Mouse (Mus musculus) CH12.LX (cell line): ENCODE results near the gene Syt1. TPM values are rescaled to one million over a fixed set of nuclear protein-coding genes. Genes with fewer than 3 reads are reported as not detected.

Experiments
- DNase-seq: peaks from one replicate; pipeline ENCODE4 v3.0.0-alpha.2; 2013; ENCODE audit errors: extremely low read depth
- H3K27ac ChIP-seq: 2 replicates; pipeline ENCODE4 v1.5.1; 2012; ENCODE audit warnings: low read depth, mild to moderate bottlenecking, control low read depth, moderate library complexity; ENCODE audit not compliant: insufficient read depth
- H3K27me3 ChIP-seq: replicated peaks from 2 replicates; pipeline ENCODE3; 2012; ENCODE audit warnings: inconsistent platforms
- H3K36me3 ChIP-seq, 2 experiments: replicated peaks in 1 of 2; 2 replicates each; pipeline versions ENCODE3 to v1.6.1; 2012; ENCODE audit warnings: inconsistent platforms in 1 of 2, low read length in 1 of 2, mild to moderate bottlenecking in 1 of 2, mixed read lengths in 1 of 2, moderate library complexity in 1 of 2; ENCODE audit not compliant: control insufficient read depth in 1 of 2, insufficient read depth in 1 of 2
- H3K4me1 ChIP-seq, 2 experiments: 2 replicates each; pipeline ENCODE4 v1.6.1; 2012; ENCODE audit warnings: inconsistent platforms in 1 of 2, moderate library complexity in 1 of 2; ENCODE audit not compliant: insufficient read depth in 2 of 2, control insufficient read depth in 1 of 2
- H3K4me2 ChIP-seq: 2 replicates; pipeline ENCODE4 v1.6.1; 2012; ENCODE audit warnings: low read depth, mild to moderate bottlenecking, control low read depth; ENCODE audit not compliant: poor library complexity, insufficient read depth, severe bottlenecking
- H3K4me3 ChIP-seq, 3 experiments: fragments of 150-350 bp in 1 of 3; sonication (generic) in 1 of 3; replicated peaks in 1 of 3; 2 replicates each; pipeline versions ENCODE3 to v1.5.1; 2011 to 2012; ENCODE audit warnings: low read depth in 2 of 3, low read length in 2 of 3, mild to moderate bottlenecking in 2 of 3, moderate library complexity in 2 of 3, control low read depth in 1 of 3, improper control_type of control experiment in 1 of 3, inconsistent platforms in 1 of 3, mixed read lengths in 1 of 3; ENCODE audit not compliant: poor library complexity in 1 of 3
- H3K79me2 ChIP-seq: replicated peaks from 2 replicates; pipeline ENCODE4 v1.6.1; 2012; ENCODE audit warnings: mild to moderate bottlenecking, moderate library complexity; ENCODE audit not compliant: control insufficient read depth, poor library complexity, insufficient read depth, severe bottlenecking; ENCODE audit errors: extremely low read depth
- H3K9ac ChIP-seq: 2 replicates; pipeline ENCODE4 v1.6.1; 2012; ENCODE audit warnings: low read depth, mild to moderate bottlenecking, control low read depth, moderate library complexity; ENCODE audit not compliant: insufficient read depth
- H3K9me3 ChIP-seq: replicated peaks from 2 replicates; pipeline ENCODE3; 2012; ENCODE audit warnings: low read length, inconsistent platforms, mixed read lengths
- BHLHE40 ChIP-seq: IDR thresholded peaks from 2 replicates; pipeline ENCODE4 v1.6.1; 2011; ENCODE audit warnings: mild to moderate bottlenecking, low read depth, low read length, improper control_type of control experiment
- CHD1 ChIP-seq: IDR thresholded peaks from 2 replicates; pipeline ENCODE4 v1.6.1; 2012; ENCODE audit warnings: low read depth, low read length, improper control_type of control experiment, inconsistent platforms
- ELF1 ChIP-seq: IDR thresholded peaks from 2 replicates; pipeline ENCODE4 v1.6.1; 2014; ENCODE audit warnings: low read depth, mild to moderate bottlenecking, inconsistent platforms, low read length, improper control_type of control experiment
- EP300 ChIP-seq: IDR thresholded peaks from 2 replicates; pipeline ENCODE4 v1.6.1; 2011; ENCODE audit warnings: low read length, improper control_type of control experiment
- IRF4 ChIP-seq: IDR thresholded peaks from 2 replicates; pipeline ENCODE4 v1.6.1; 2014; ENCODE audit warnings: low read depth, mild to moderate bottlenecking, inconsistent platforms, low read length, improper control_type of control experiment
- JUND ChIP-seq: conservative IDR thresholded peaks from 2 replicates; pipeline ENCODE4 v1.6.1; 2011; ENCODE audit warnings: low read depth, low read length, improper control_type of control experiment
- KAT2A ChIP-seq: IDR thresholded peaks from 2 replicates; pipeline ENCODE4 v1.6.1; 2012; ENCODE audit warnings: low read length, improper control_type of control experiment, inconsistent platforms; ENCODE audit not compliant: insufficient replicate concordance
- MAFK ChIP-seq: IDR thresholded peaks from 2 replicates; pipeline ENCODE4 v1.6.1; 2011; ENCODE audit warnings: low read length, improper control_type of control experiment; ENCODE audit not compliant: insufficient replicate concordance
- MAZ ChIP-seq: IDR thresholded peaks from 2 replicates; pipeline ENCODE4 v1.6.1; 2012; ENCODE audit warnings: low read depth, mild to moderate bottlenecking, inconsistent platforms, low read length, improper control_type of control experiment, moderate library complexity
- MEF2A ChIP-seq: IDR thresholded peaks from 2 replicates; pipeline ENCODE4 v1.6.1; 2014; ENCODE audit warnings: low read depth, mild to moderate bottlenecking, inconsistent platforms, low read length, improper control_type of control experiment, borderline replicate concordance
- MYC ChIP-seq: IDR thresholded peaks from 2 replicates; pipeline ENCODE4 v1.6.1; 2011; ENCODE audit warnings: low read depth, mild to moderate bottlenecking, improper control_type of control experiment, low read length
- NELFE ChIP-seq: IDR thresholded peaks from 2 replicates; pipeline ENCODE4 v1.6.1; 2011; ENCODE audit warnings: low read depth, low read length, improper control_type of control experiment
- POLR2AphosphoS2 ChIP-seq: IDR thresholded peaks from 2 replicates; pipeline ENCODE4 v1.6.1; 2011; ENCODE audit warnings: low read depth, low read length, improper control_type of control experiment
- RAD21 ChIP-seq: IDR thresholded peaks from 2 replicates; pipeline ENCODE4 v1.6.1; 2011; ENCODE audit warnings: low read depth, mild to moderate bottlenecking, low read length, improper control_type of control experiment, moderate library complexity
- RCOR1 ChIP-seq: conservative IDR thresholded peaks from 2 replicates; pipeline ENCODE4 v1.6.1; 2012; ENCODE audit warnings: low read depth, mild to moderate bottlenecking, inconsistent platforms, low read length, improper control_type of control experiment
- SIN3A ChIP-seq: IDR thresholded peaks from 2 replicates; pipeline ENCODE4 v1.6.1; 2012; ENCODE audit warnings: low read length, improper control_type of control experiment, inconsistent platforms
- SMC3 ChIP-seq: IDR thresholded peaks from 2 replicates; pipeline ENCODE4 v1.6.1; 2011; ENCODE audit warnings: low read depth, low read length, improper control_type of control experiment
- UBTF ChIP-seq: IDR thresholded peaks from 2 replicates; pipeline ENCODE4 v1.6.1; 2012; ENCODE audit warnings: low read depth, mild to moderate bottlenecking, inconsistent platforms, low read length, improper control_type of control experiment, moderate library complexity
- ZC3H11A ChIP-seq: IDR thresholded peaks from 2 replicates; pipeline ENCODE4 v1.6.1; 2012; ENCODE audit warnings: low read depth, mild to moderate bottlenecking, inconsistent platforms, low read length, improper control_type of control experiment
- dilution Hi-C: fragments of 300-500 bp; cut with MboI; formaldehyde crosslinking; loops from 2 replicates; pipeline ENCODE4 v1.14.3; 2020; ENCODE audit warnings: low sequenced_read_pairs; ENCODE audit not compliant: extremely low pct_unique_long_range_greater_than_20kb, extremely low pct_ligation_motif_present
- in situ Hi-C: fragments of 300-500 bp; cut with MboI; formaldehyde crosslinking; loops from 3 replicates; pipeline ENCODE4 v1.14.3; 2019; ENCODE audit warnings: low sequenced_read_pairs, low pct_ligation_motif_present, low pct_unique_long_range_greater_than_20kb, mixed read lengths
- polyA plus RNA-seq: library from polyadenylated mRNA; unstranded; fragments of >175 nt; gene quantifications from 2 replicates; pipeline ENCODE4 v1.2.1, GENCODE M21; 2012; ENCODE audit warnings: low read depth; ENCODE audit not compliant: insufficient read length
- total RNA-seq, 2 experiments: library from RNA; depleted of rRNA; stranded (reverse); fragments of 300-350 nt in 1 of 2; fragments of >200 nt in 1 of 2; gene quantifications; 2 replicates each; pipeline ENCODE4 v1.2.3; 2012 to 2014

Gene Syt1
- total and polyA plus RNA-seq, 3 experiments: not detected

DNA sequence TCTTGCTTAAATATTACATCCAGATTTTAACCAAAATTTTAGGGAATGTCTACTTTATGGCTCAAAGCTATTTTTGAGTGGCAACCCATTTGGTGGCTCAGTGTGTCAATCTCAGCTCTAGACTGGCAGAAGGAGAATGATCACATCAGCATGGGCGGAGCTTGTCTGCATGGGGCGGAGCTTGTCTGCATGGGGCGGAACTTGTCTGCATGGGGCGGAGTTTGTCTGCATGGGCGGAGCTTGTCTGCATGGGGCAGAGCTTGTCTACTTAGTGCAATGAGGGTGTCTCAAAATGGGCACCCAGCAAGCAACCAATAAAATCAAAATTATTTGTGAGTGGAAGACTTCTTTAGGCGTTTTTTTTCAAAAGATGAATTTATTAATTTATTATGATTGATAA lies 117.5 kb downstream of the Syt1 start:
- in situ Hi-C loops: no loop called here
- TF ChIP-seq CHD1: no peak
- TF ChIP-seq KAT2A: no peak
- TF ChIP-seq IRF4: no peak
- no peak for TF ChIP-seq SMC3
- dilution Hi-C loops: no loop called here
- H3K79me2 ChIP-seq: no peaks in the 10 kb centered on the region
- H3K4me3 ChIP-seq: no peak overlapping the region
- no peaks in the 10 kb centered on the region for H3K9me3 ChIP-seq
- no peak overlapping the region for H3K4me2 ChIP-seq
- no peaks in the 10 kb centered on the region for H3K27me3 ChIP-seq
- H3K4me1 ChIP-seq: peaks cover 0 to 3% of the 10 kb centered on the region in 2 experiments; a peak in 1 of 4 replicates
- no peak overlapping the region for H3K27ac ChIP-seq
- H3K9ac ChIP-seq: no peak overlapping the region
- no peak for DNase-seq
- no peaks in the 10 kb centered on the region for H3K36me3 ChIP-seq

DNA sequence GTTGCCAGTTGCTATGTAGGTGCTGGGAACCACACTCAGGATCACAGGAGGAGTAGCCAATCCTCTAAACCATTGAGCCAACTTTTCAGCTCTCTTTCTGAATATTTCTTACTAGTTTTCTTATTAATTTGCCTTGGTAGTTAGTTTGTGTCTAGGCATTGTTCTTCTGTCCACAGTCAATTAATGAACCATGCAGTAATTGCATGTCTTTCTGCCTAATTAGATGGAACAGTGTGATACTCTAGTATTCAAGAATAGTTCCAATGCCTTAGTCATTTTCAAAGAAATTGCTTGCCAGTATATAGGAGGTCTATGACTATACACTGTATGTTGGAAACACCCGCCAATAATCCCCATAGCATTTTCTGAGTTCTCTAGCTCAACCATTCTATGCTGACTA lies 118.3 kb downstream of the Syt1 start:
- TF ChIP-seq UBTF (no peak), KAT2A (no peak), BHLHE40 (no peak), MAZ (no peak), RAD21 (no peak), MAFK (no peak), ELF1 (no peak), NELFE (no peak), ZC3H11A (no peak), EP300 (no peak), RCOR1 (no peak), JUND (no peak), MEF2A (no peak), MYC (no peak), POLR2AphosphoS2 (no peak), SIN3A (no peak)
- H3K79me2 ChIP-seq: no peaks in the 10 kb centered on the region
- H3K9ac ChIP-seq: no peak overlapping the region
- in situ Hi-C loops: no loop called here
- H3K36me3 ChIP-seq: no peaks in the 10 kb centered on the region
- no peak for DNase-seq
- peaks cover 0 to 3% of the 10 kb centered on the region in 2 experiments; a peak in 1 of 4 replicates for H3K4me1 ChIP-seq
- no peak overlapping the region for H3K4me3 ChIP-seq
- dilution Hi-C loops: no loop called here
- no peaks in the 10 kb centered on the region for H3K9me3 ChIP-seq
- H3K4me2 ChIP-seq: no peak overlapping the region
- no peaks in the 10 kb centered on the region for H3K27me3 ChIP-seq
- no peak overlapping the region for H3K27ac ChIP-seq
